Mouse (Mus musculus): ENCODE data around the gene Cers4. TPM values are rescaled to one million over a fixed set of nuclear protein-coding genes. Genes with fewer than 3 reads are reported as not detected.

Cers4 gene
- 44.6 and 46.2 TPM in 2 replicates for polyA plus RNA-seq (2014; fragmentation: Nextera tagmentation; extraction: Ambion mirVana)

- ATAC-seq (ENCODE audit: insufficient number of reproducible peaks, insufficient read depth, low FRiP score, low read depth), result peak; percentile 93
- peak within 1 kb of the TSS; percentile 66 for H3K4me2 ChIP-seq (replicated peaks; ENCODE audit: low read depth, low read length)
- H3K36me3 ChIP-seq (ENCODE audit: control insufficient read depth, insufficient read depth, low read length), result no peaks in the 10 kb centered on the region
- peaks cover 16% of the 10 kb centered on the region; the same call in 1 of the 2 replicates for H3K4me1 ChIP-seq (ENCODE audit: control insufficient read depth, insufficient read depth, low read length)
- H3K4me3 ChIP-seq (ENCODE audit: low read depth, low read length), result peak within 1 kb of the TSS; percentile 45
- peak within 1 kb of the TSS; percentile 22 for H3K9ac ChIP-seq (replicated peaks; ENCODE audit: low read depth, low read length)
- H3K27ac ChIP-seq (ENCODE audit: low read length), result peak within 1 kb of the TSS; percentile 84
- H3K9me3 ChIP-seq (ENCODE audit: control insufficient read depth, low read depth, low read length), result no peaks in the 10 kb centered on the region
- WGBS, result under 1% methylated on average over 39 of the region's 39 CpGs
- H3K27me3 ChIP-seq (ENCODE audit: control insufficient read depth, insufficient read depth, low read length), result no peaks in the 10 kb centered on the region
Measured at GRCm38 (mm10) chr8:4492851-4493685, at the start of gene Cers4. Gene Cers4 (plus strand): TSS chr8:4493026.

GRCm38 (mm10) chr8:4458165-4458564 is 34.7 kb upstream of the Cers4 start:
- Histone ChIP-seq H3K9ac (replicated peaks; ENCODE audit: low read depth, low read length) (no peak overlapping the region), H3K27me3 (ENCODE audit: control insufficient read depth, insufficient read depth, low read length) (no peaks in the 10 kb centered on the region), H3K4me2 (replicated peaks; ENCODE audit: low read depth, low read length) (no peak overlapping the region), H3K4me1 (ENCODE audit: control insufficient read depth, insufficient read depth, low read length) (no peaks in the 10 kb centered on the region), H3K36me3 (ENCODE audit: control insufficient read depth, insufficient read depth, low read length) (no peaks in the 10 kb centered on the region), H3K4me3 (ENCODE audit: low read depth, low read length) (no peak overlapping the region), H3K27ac (ENCODE audit: low read length) (no peak overlapping the region), H3K9me3 (ENCODE audit: control insufficient read depth, low read depth, low read length) (no peaks in the 10 kb centered on the region)
- ATAC-seq (ENCODE audit: insufficient number of reproducible peaks, insufficient read depth, low FRiP score, low read depth), result no peak
- 79% methylated on average over 2 of the region's 2 CpGs for WGBS

GRCm38 (mm10) chr8:4463061-4463460 is 29.8 kb upstream of the Cers4 start:
- H3K9ac ChIP-seq (replicated peaks; ENCODE audit: low read depth, low read length), result no peak overlapping the region
- no peaks in the 10 kb centered on the region for H3K4me1 ChIP-seq (ENCODE audit: control insufficient read depth, insufficient read depth, low read length)
- no peaks in the 10 kb centered on the region for H3K9me3 ChIP-seq (ENCODE audit: control insufficient read depth, low read depth, low read length)
- 87% methylated on average over 2 of the region's 2 CpGs for WGBS
- no peaks in the 10 kb centered on the region for H3K27me3 ChIP-seq (ENCODE audit: control insufficient read depth, insufficient read depth, low read length)
- no peaks in the 10 kb centered on the region for H3K36me3 ChIP-seq (ENCODE audit: control insufficient read depth, insufficient read depth, low read length)
- no peak for ATAC-seq (ENCODE audit: insufficient number of reproducible peaks, insufficient read depth, low FRiP score, low read depth)
- H3K27ac ChIP-seq (ENCODE audit: low read length), result no peak overlapping the region
- H3K4me3 ChIP-seq (ENCODE audit: low read depth, low read length), result no peak overlapping the region
- no peak overlapping the region for H3K4me2 ChIP-seq (replicated peaks; ENCODE audit: low read depth, low read length)

DNA sequence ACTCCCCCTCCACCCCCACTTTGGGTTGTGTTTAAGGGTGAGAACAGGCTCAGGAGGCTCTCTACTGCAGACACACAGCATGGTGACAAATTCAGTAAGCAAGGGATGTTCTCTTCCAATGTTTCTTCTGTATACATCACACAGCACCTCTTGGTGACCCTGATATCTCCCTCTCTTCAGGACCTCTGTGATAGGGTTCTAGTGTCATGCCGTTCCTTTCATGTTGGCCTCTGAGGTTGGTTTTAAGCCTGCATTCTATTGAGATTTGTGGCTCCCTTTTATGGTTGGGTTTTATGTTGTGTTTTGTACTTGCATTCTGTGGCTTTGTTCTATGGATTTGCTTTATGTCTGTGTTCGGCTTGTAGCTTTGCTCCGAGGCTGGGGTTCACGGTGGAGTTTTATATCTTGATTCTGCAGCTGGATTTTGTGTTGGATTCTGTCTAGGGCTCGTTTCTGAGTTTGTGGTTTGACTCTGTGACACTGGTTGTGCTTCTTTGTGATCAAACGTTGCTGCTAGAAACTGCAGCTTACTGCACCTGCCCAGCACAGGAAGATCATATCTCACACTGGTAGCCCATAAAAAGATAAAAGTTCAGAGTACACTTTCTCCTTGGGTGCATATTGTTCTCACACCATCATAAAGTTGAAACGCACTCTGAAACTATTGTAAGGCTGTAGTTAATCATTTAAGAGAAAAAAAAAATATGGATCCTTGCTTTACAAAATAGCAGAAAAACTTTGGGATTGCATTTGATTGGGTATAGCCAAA is 18.2 kb upstream of the Cers4 start:
- H3K9me3 ChIP-seq (ENCODE audit: control insufficient read depth, low read depth, low read length), result no peaks in the 10 kb centered on the region
- H3K9ac ChIP-seq (replicated peaks; ENCODE audit: low read depth, low read length), result no peak overlapping the region
- no peak for ATAC-seq (ENCODE audit: insufficient number of reproducible peaks, insufficient read depth, low FRiP score, low read depth)
- no peak overlapping the region for H3K27ac ChIP-seq (ENCODE audit: low read length)
- no peak overlapping the region for H3K4me2 ChIP-seq (replicated peaks; ENCODE audit: low read depth, low read length)
- H3K36me3 ChIP-seq (ENCODE audit: control insufficient read depth, insufficient read depth, low read length), result no peaks in the 10 kb centered on the region
- H3K4me3 ChIP-seq (ENCODE audit: low read depth, low read length), result no peak overlapping the region
- no peaks in the 10 kb centered on the region for H3K27me3 ChIP-seq (ENCODE audit: control insufficient read depth, insufficient read depth, low read length)
- H3K4me1 ChIP-seq (ENCODE audit: control insufficient read depth, insufficient read depth, low read length), result no peaks in the 10 kb centered on the region
- WGBS, result 70% methylated on average over 7 of the region's 7 CpGs

- H3K27ac ChIP-seq (ENCODE audit: low read length), result no peak overlapping the region
- no peak overlapping the region for H3K4me2 ChIP-seq (replicated peaks; ENCODE audit: low read depth, low read length)
- H3K27me3 ChIP-seq (ENCODE audit: control insufficient read depth, insufficient read depth, low read length), result no peaks in the 10 kb centered on the region
- H3K9ac ChIP-seq (replicated peaks; ENCODE audit: low read depth, low read length), result no peak overlapping the region
- no peak overlapping the region for H3K4me3 ChIP-seq (ENCODE audit: low read depth, low read length)
- ATAC-seq (ENCODE audit: insufficient number of reproducible peaks, insufficient read depth, low FRiP score, low read depth), result no peak
- no peaks in the 10 kb centered on the region for H3K9me3 ChIP-seq (ENCODE audit: control insufficient read depth, low read depth, low read length)
- 78% methylated on average over 4 of the region's 4 CpGs for WGBS
- no peaks in the 10 kb centered on the region; the same call in 1 of the 2 replicates for H3K4me1 ChIP-seq (ENCODE audit: control insufficient read depth, insufficient read depth, low read length)
- H3K36me3 ChIP-seq (ENCODE audit: control insufficient read depth, insufficient read depth, low read length), result no peaks in the 10 kb centered on the region
Measured at GRCm38 (mm10) chr8:4481154-4481553, 11.7 kb upstream of the Cers4 start.

GRCm38 (mm10) chr8:4481586-4481985 is 11.2 kb upstream of the Cers4 start:
- WGBS, result 70% methylated on average over 4 of the region's 4 CpGs
- H3K27ac ChIP-seq (ENCODE audit: low read length), result no peak overlapping the region
- H3K9ac ChIP-seq (replicated peaks; ENCODE audit: low read depth, low read length), result no peak overlapping the region
- H3K4me3 ChIP-seq (ENCODE audit: low read depth, low read length), result no peak overlapping the region
- H3K4me1 ChIP-seq (ENCODE audit: control insufficient read depth, insufficient read depth, low read length), result no peaks in the 10 kb centered on the region; the same call in 1 of the 2 replicates
- H3K27me3 ChIP-seq (ENCODE audit: control insufficient read depth, insufficient read depth, low read length), result no peaks in the 10 kb centered on the region
- no peak for ATAC-seq (ENCODE audit: insufficient number of reproducible peaks, insufficient read depth, low FRiP score, low read depth)
- no peaks in the 10 kb centered on the region for H3K9me3 ChIP-seq (ENCODE audit: control insufficient read depth, low read depth, low read length)
- H3K36me3 ChIP-seq (ENCODE audit: control insufficient read depth, insufficient read depth, low read length), result no peaks in the 10 kb centered on the region
- H3K4me2 ChIP-seq (replicated peaks; ENCODE audit: low read depth, low read length), result no peak overlapping the region

- no peak for ATAC-seq (ENCODE audit: insufficient number of reproducible peaks, insufficient read depth, low FRiP score, low read depth)
- Histone ChIP-seq H3K36me3 (ENCODE audit: control insufficient read depth, insufficient read depth, low read length) (no peaks in the 10 kb centered on the region), H3K27me3 (ENCODE audit: control insufficient read depth, insufficient read depth, low read length) (no peaks in the 10 kb centered on the region), H3K4me3 (ENCODE audit: low read depth, low read length) (no peak overlapping the region), H3K4me1 (ENCODE audit: control insufficient read depth, insufficient read depth, low read length) (no peaks in the 10 kb centered on the region; the same call in 1 of the 2 replicates), H3K4me2 (replicated peaks; ENCODE audit: low read depth, low read length) (no peak overlapping the region), H3K9ac (replicated peaks; ENCODE audit: low read depth, low read length) (no peak overlapping the region), H3K27ac (ENCODE audit: low read length) (no peak overlapping the region), H3K9me3 (ENCODE audit: control insufficient read depth, low read depth, low read length) (no peaks in the 10 kb centered on the region)
- WGBS, result 72% methylated on average over 4 of the region's 4 CpGs
Measured at GRCm38 (mm10) chr8:4482501-4482900, 10.3 kb upstream of the Cers4 start.

GRCm38 (mm10) chr8:4483330-4483729 is 9.5 kb upstream of the Cers4 start:
- Histone ChIP-seq H3K4me2 (replicated peaks; ENCODE audit: low read depth, low read length) (no peak overlapping the region), H3K9ac (replicated peaks; ENCODE audit: low read depth, low read length) (no peak overlapping the region), H3K27ac (ENCODE audit: low read length) (no peak overlapping the region), H3K36me3 (ENCODE audit: control insufficient read depth, insufficient read depth, low read length) (no peaks in the 10 kb centered on the region), H3K4me3 (ENCODE audit: low read depth, low read length) (no peak overlapping the region), H3K4me1 (ENCODE audit: control insufficient read depth, insufficient read depth, low read length) (no peaks in the 10 kb centered on the region; the same call in 1 of the 2 replicates), H3K9me3 (ENCODE audit: control insufficient read depth, low read depth, low read length) (no peaks in the 10 kb centered on the region), H3K27me3 (ENCODE audit: control insufficient read depth, insufficient read depth, low read length) (no peaks in the 10 kb centered on the region)
- WGBS, result 58% methylated on average over 6 of the region's 6 CpGs
- ATAC-seq (ENCODE audit: insufficient number of reproducible peaks, insufficient read depth, low FRiP score, low read depth), result peak; percentile 56; the same call in 1 of the 2 replicates

Measured in stomach, embryonic 14.5 days (tissue).